Mouse (Mus musculus) ovary, adult 2 months (tissue): Measurements from ENCODE around the gene Ccs. TPM values are rescaled to one million over a fixed set of nuclear protein-coding genes. Genes with fewer than 3 reads are reported as not detected.

Experiments used
- polyA plus RNA-seq: library from polyadenylated mRNA; depleted of rRNA; stranded (reverse); fragments of >200 nt; gene quantifications from 2 replicates; pipeline ENCODE4 v1.2.3, GENCODE M21; 2012; rRNA removed

Gene Ccs
- 48.6 and 71.6 TPM in 2 replicates for polyA plus RNA-seq

DNA sequence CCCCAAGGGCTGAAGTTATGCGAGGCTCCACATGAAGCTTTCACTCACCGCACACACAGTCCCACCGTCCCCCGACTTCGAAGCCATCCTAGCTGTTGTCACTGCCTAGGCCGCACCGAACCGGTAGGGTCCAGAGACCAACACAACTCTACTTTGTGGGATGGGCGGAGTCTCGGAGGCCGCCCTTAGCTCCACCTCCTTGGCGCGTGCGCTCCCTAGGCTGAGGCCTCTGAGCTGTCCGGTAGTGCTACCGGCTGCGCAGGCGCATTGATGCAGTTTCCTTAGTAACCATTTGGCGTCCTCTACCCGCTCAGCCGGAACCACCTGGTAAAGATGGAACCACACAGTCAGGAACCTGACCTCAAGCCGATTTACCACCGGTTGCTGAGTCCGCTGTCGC lies at the start of gene Ccs, which contains the start of gene Ccdc87:
Gene Ccs (minus strand): TSS at position 184 of the 400 bp plus-strand sequence.
Gene Ccdc87 (plus strand): TSS at position 218 of the 400 bp plus-strand sequence.

GRCm38 (mm10) chr19:4878405-4879323 lies 39.5 kb upstream of the Ccs start, which contains the start of gene Zdhhc24:
Gene Zdhhc24 (plus strand): TSS chr19:4878668.

DNA sequence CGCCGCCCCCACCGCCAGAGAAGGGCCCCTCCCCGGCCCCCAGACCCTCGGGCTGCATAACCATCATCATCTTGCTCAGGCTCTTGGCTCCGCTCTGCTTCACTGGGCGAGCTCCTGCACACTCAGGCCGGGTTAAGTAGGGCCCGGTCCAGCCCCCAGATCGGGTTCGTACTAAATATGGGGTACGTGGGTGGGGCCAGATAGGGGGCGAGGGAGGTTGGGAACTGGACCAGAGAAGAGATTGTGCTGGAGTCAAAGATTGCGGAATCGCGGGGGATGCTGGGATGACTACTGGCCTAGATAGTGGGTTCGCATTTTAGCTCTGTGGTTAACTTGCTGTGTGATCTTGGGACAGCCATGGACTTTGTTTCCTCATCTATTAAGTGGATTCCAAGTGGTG lies 38.7 kb upstream of the Ccs start, which contains the start of gene Actn3:
Gene Actn3 (minus strand): TSS at position 125 of the 400 bp plus-strand sequence.

DNA sequence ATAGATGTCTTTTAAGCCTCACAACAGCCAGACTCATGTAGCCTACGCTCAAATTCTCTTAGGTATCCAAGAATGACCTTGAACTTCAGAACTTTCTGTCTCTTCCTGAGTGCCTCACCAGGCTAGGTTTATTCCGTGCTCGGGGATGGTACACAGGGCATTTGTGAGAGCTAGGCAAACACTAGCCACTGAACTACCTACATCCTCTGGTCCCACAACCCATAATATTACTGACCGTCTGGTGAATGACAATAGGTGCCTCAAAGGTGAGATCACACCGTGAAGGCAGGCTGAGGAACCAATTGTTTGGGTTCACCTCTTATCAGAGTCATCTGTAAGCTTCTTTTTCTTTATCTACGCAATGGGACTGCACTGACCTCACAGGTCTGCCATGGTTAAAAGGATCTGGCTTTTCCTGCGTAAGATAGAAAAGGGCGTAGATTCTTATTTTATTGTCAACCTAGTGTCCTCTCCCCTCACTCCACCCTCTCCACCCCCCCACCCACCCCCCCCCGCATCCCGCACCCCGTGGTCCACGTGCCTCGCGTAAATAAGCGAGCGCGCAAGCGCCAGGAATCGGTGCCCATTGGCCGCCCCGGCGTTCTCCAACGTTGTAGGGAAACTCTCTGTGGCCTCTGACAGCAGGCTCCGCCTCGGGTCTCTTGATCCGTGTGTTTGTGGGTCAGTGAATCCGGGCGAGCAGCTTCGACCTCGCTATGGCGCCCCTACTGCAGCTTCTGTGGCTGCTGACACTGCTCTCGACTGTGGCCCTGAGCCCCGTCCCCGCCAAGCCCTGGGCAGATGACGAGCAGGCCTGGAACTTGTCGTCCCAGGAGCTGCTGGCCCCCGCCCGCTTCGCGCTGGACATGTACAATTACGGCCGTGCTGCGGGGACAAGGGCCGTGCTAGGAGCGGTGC lies 15.7 kb upstream of the Ccs start, which contains the start of gene Ctsf:
Gene Ctsf (plus strand): TSS at position 579 of the 918 bp plus-strand sequence.

DNA sequence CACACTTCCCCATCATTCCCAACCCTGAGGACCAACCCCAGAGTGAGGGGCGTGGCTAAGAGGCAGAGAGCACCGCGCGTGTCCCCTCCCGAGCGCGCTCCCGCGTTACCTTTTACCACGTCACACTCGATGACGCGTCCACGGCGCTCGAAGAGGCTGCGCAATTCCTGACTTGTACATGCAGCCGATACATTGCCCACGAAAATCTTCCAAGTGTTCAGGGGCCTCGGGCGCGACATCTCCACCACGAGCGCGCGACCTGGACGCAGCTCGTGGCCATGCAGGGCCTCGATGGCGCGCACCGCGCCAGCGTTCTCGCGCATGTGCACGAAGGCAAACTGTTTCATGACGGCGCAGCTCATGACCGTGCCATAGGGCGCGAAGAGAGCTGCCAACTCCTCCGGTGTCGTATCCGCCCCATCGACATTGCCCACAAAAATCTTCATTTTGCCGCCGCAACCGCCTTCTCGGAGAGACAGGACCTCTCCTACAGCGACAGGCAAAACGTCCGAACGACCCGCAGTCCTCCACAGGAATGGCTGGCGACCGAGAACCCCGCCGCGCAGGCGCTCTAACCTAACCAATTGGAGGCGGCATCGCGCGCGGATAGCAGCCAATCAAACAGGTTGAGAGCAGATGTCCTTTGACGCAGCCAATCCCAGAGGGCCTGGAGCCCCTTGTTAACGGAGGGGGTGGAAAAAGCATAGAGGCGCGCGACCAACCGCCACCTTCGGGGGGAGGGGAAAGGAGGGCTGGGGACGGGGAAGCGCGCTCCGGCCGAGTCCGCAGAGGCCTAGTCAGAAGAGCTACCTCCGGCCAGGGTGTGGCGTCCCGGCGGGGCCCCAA lies 27.8 kb downstream of the Ccs start, which contains the start of the genes Gm21992 and Rbm14:
Gene Gm21992 (minus strand): TSS at position 550 of the 846 bp plus-strand sequence.
Gene Rbm14 (minus strand): TSS at position 572 of the 846 bp plus-strand sequence.

GRCm38 (mm10) chr19:4793831-4794422 lies 45.2 kb downstream of the Ccs start, which contains the start of gene Rbm4:
Gene Rbm4 (minus strand): TSS chr19:4793901.

Other genes with a start within 250 kb of the Ccs start
- 90.2 and 96.9 TPM in 2 replicates for gene Lrfn4, start 223.7 kb downstream of the Ccs start, polyA plus RNA-seq
- 174 TPM in 2 replicates for gene Rce1, start 213.7 kb downstream of the Ccs start, polyA plus RNA-seq
- 0.83 and 0.86 TPM in 2 replicates for gene Gm960, start 140.7 kb downstream of the Ccs start, polyA plus RNA-seq
- gene Sptbn2, start 128.2 kb downstream of the Ccs start, polyA plus RNA-seq = 1.8 and 2.3 TPM in 2 replicates
- 14.7 and 16.6 TPM in 2 replicates for gene Rbm4b, start 82.8 kb downstream of the Ccs start, polyA plus RNA-seq
- gene Rbm4, start 45.4 kb downstream of the Ccs start, polyA plus RNA-seq = 45.2 and 82.8 TPM in 2 replicates
- 22.3 and 49.8 TPM in 2 replicates for gene Gm21992, start 27.7 kb downstream of the Ccs start, polyA plus RNA-seq
- 124 and 130 TPM in 2 replicates for gene Rbm14, start 27.7 kb downstream of the Ccs start, polyA plus RNA-seq
- 0.29 and 0.47 TPM in 2 replicates for gene Ccdc87, start within 50 bp of the Ccs start, polyA plus RNA-seq
- gene Ctsf, start 15.8 kb upstream of the Ccs start, polyA plus RNA-seq = 443 and 448 TPM in 2 replicates
- gene Actn3, start 38.6 kb upstream of the Ccs start, polyA plus RNA-seq = 3.2 and 3.8 TPM in 2 replicates
- 50.8 and 63.0 TPM in 2 replicates for gene Zdhhc24, start 39.3 kb upstream of the Ccs start, polyA plus RNA-seq
- gene Bbs1, start 67.3 kb upstream of the Ccs start, polyA plus RNA-seq = 9.8 and 13.1 TPM in 2 replicates
- 158 and 220 TPM in 2 replicates for gene Dpp3, start 89.0 kb upstream of the Ccs start, polyA plus RNA-seq
- 12.9 and 17.8 TPM in 2 replicates for gene Peli3, start 103.8 kb upstream of the Ccs start, polyA plus RNA-seq
- 16.6 and 19.4 TPM in 2 replicates for gene Mrpl11, start 122.8 kb upstream of the Ccs start, polyA plus RNA-seq
- gene Npas4, start 151.0 kb upstream of the Ccs start, polyA plus RNA-seq = 2.8 and 4.2 TPM in 2 replicates
- 22.3 and 29.6 TPM in 2 replicates for gene Slc29a2, start 184.5 kb upstream of the Ccs start, polyA plus RNA-seq
- gene B4gat1, start 199.5 kb upstream of the Ccs start, polyA plus RNA-seq = 69.6 and 74.6 TPM in 2 replicates
- gene AC124502.3, start 199.6 kb upstream of the Ccs start, polyA plus RNA-seq = 1.6 and 2.1 TPM in 2 replicates
- 33.0 and 36.1 TPM in 2 replicates for gene Brms1, start 202.0 kb upstream of the Ccs start, polyA plus RNA-seq
- 18.2 and 24.3 TPM in 2 replicates for gene Rin1, start 211.1 kb upstream of the Ccs start, polyA plus RNA-seq
- gene Cd248, start 228.7 kb upstream of the Ccs start, polyA plus RNA-seq = 31.1 and 41.1 TPM in 2 replicates
- gene Tmem151a, start 246.2 kb upstream of the Ccs start, polyA plus RNA-seq = 8.9 and 12.9 TPM in 2 replicates
- gene Yif1a, start 249.2 kb upstream of the Ccs start, polyA plus RNA-seq = 166 and 167 TPM in 2 replicates